Mouse (Mus musculus): Measurements from ENCODE around the gene Vmn1r77.
"Not testable (repeated sequence)": the region's sequence is repeated elsewhere in the genome, so short reads cannot be mapped to it uniquely, and the experiment has no call there.

Vmn1r77 gene

DNA sequence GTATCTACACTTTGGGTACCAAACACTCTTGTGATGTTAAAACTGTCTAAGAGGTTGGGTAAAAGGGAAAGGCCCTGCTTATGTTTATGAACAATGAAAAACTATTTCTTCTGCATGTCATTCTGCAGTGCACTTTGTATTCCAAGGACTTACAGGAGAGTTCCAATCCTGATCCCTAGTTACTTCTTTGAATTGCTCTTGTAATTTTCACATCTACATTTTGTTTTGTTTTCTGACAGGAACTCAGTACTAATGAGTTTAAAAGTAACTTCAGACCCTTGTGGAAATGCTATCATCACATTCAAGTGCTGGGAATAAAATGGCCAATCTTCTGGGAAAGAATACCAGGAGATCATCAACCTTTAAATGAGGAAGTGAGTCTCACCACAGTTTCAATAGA lies at the start of gene Vmn1r77:
Vmn1r77 (plus strand) TSS at position 301 of the 400 bp plus-strand sequence.
- not testable (repeated sequence) for DNase-seq

DNA sequence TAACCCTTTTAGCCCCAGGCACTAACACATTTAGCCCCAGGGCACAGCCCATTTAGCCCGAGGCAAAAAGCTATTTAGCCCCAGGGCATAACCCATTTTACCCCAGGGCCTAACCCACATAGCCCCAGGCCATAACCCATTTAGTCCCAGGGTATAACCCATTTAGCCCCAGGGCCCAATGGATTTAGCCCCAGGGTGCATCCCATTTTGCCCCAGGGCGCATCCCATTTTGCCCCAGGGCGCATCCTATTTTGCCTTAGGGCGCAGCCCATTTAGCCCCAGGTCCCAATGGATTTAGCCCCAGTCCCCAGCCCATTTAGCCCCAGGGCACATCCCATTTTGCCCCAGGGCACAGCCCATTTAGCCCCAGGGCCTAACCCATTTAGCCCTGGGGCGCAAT lies 25.1 kb upstream of the Vmn1r77 start:
- DNase-seq, result peak in 1 of 2 experiments; percentile 9

DNA sequence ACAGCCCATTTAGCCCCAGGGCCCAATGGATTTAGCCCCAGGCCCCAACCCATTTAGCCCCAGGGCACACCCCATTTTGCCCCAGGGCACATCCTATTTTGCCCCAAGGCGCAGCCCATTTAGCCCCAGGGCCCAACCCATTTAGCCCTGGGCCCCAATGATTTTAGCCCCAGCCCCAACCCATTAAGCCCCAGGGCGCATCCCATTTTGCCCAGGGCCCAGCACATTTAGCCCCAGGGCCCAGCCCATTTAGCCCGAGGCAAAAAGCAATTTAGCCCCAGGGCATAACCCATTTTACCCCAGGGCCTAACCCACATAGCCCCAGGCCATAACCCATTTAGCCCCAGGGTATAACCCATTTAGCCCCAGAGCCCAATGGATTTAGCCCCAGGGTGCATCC lies 24.2 kb upstream of the Vmn1r77 start:
- DNase-seq, result not testable (repeated sequence)

DNA sequence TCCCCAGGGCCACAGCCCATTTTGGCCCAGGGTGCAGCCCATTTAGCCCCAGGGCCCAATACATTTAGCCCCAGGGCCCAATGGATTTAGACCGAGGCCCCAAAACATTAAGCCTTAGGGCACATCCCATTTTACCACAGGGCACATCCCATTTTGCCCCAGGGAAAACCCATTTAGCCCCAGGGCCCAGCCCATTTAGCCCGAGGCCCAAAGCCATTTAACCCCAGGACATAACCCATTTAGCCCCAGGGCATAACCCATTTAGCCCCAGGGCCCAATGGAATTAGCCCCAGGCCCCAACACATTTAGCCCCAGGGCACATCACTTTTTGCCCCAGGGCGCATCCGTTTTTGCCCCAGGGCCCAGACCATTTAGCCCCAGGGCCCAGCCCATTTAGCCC lies 23.4 kb upstream of the Vmn1r77 start:
- DNase-seq, result no peak

DNA sequence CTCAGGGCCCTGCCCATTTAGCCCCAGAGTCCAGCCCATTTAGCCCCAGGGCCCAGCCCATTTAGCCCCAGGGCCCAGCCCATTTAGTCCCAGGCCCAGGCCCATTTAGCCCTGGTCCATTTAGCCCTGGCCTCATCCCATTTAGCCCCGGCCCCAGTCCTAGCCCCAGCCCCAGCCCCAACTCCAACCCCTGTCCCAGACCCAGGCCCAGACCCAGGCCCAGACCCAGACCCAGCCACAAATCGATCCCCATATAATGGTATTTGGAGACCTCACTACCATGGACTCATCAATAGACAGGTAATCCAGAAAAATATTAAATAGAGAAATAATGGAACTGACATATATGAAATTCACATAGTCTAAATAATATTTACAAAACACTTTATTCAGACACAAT lies 18.7 kb upstream of the Vmn1r77 start:
- DNase-seq, result not testable (repeated sequence)

DNA sequence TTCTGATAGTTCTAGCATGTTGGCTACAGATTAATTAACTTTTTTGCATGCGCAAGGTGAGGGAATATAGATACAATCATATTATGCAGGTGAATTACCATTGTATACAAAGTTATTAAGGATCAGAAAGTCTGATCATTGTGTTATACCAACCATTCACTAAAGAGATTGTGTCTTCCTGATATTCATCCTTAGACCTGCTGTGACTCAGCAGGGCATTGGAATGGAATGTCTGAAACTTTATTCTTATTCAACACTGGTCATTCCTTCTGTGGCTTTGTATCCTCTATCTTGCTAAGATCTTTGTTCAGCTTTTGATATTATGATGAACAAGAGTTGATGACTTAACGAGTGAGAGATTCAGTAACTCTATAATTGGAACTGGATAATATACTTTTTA lies 4.1 kb downstream of the Vmn1r77 start:
- DNase-seq, result no peak

All from cerebellum, postnatal 10 days (tissue).